8 mouse cellular contexts compared by ENCODE assay signal in the genomic region with DNA sequence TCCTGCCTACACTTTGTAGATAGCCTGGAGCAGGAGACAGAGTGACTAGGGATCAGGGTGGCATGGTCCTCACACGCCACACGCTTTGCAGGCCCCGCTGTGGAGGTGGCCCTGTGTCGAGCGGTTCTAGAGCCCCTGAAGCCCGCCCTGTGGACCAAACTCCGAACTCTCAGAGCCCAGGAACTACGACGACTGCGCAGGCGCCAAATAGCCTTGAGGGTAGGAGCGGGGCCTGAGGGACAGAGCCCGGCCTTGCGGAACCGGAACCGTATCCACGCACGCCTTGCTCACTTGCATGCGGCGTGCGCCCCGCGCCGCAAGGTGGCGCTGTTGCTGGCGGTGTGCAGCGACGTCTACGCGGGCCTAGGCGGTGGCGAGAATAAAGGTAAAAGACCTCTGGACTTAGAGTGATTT. TPM values are rescaled to one million over a fixed set of nuclear protein-coding genes. Genes with fewer than 3 reads are reported as not detected.
DNase-seq lines count a peak whose midpoint lies in the region; ATAC-seq and TF ChIP-seq lines count a peak whose summit lies in the region.

No protein-coding gene starts in this region.

- H3K9ac ChIP-seq in hindbrain, embryonic 13.5 days: peak overlapping the region; percentile 53

- in situ Hi-C loops in Patski (cut with MboI; ENCODE audit: low pct_unique_long_range_greater_than_20kb): loop anchor here (5.0 kb wide), 1 partner anchor 71 kb away; no protein-coding TSS in a partner anchor

- ATAC-seq in Patski: no peak
- ATAC-seq in hindbrain, embryonic 13.5 days (ENCODE audit: low FRiP score): peak; percentile 60

- intact Hi-C loops in left cerebral cortex, postnatal 10 days (cut with DNase I): loop anchor here (5.0 kb wide), 1 partner anchor 71 kb away; no protein-coding TSS in a partner anchor

- no peaks in the 10 kb centered on the region for H3K27me3 ChIP-seq in Patski
- H3K27me3 ChIP-seq in hindbrain, embryonic 13.5 days: no peaks in the 10 kb centered on the region
- no peaks in the 10 kb centered on the region for H3K27me3 ChIP-seq in megakaryocyte, embryonic 14.5 days (replicated peaks)

- TF ChIP-seq CTCF in Patski (IDR thresholded peaks at IDR 0.05): peak; percentile 99

- WGBS in hindbrain, embryonic 13.5 days: 13% methylated on average over 32 of the region's 32 CpGs

- H3K4me3 ChIP-seq in hindbrain, embryonic 13.5 days: peak overlapping the region; percentile 9; the same call in 1 of the 2 replicates
- peak overlapping the region; percentile 89 for H3K4me3 ChIP-seq in megakaryocyte, embryonic 14.5 days (replicated peaks)

- H3K27ac ChIP-seq in hindbrain, embryonic 13.5 days: no peak overlapping the region; the same call in 1 of the 2 replicates

- CTCF ChIA-PET in Patski (lab: Charles Lee): interaction anchor here (0.7 to 5.3 kb wide), 5 partner anchors 12 to 71 kb away, joined by 3 to 43 read pairs (median 3); no protein-coding TSS in a partner anchor

- POLR2A ChIA-PET in Patski (lab: Charles Lee): interaction anchor here (1.0 to 1.4 kb wide), 2 partner anchors 13 to 25 kb away, joined by 5 to 9 read pairs; no protein-coding TSS in a partner anchor

- H3K9me3 ChIP-seq in hindbrain, embryonic 13.5 days: no peaks in the 10 kb centered on the region
- H3K9me3 ChIP-seq in megakaryocyte, embryonic 14.5 days: no peaks in the 10 kb centered on the region

- DNase-seq in Patski (ENCODE audit: low read depth, low spot score): no peak
- peak; percentile 87 for DNase-seq in cerebellum, adult 9-11 months
- peak; percentile 64 to 72 for DNase-seq in frontal cortex, postnatal 25 days (ENCODE audit: low spot score in 2 of 2)
- DNase-seq in left cerebral cortex, postnatal 10 days (ENCODE audit: extremely low spot score in 1 of 2, low spot score in 2 of 2): peak; percentile 58 to 89
- DNase-seq in right cerebral cortex, adult 18-20 months: peak; percentile 82
- peak; percentile 85 for DNase-seq in urinary bladder, postnatal 25 days (ENCODE audit: low spot score)

- no peaks in the 10 kb centered on the region for H3K36me3 ChIP-seq in hindbrain, embryonic 13.5 days
- H3K36me3 ChIP-seq in megakaryocyte, embryonic 14.5 days (replicated peaks; ENCODE audit: low read length): peaks cover 31% of the 10 kb centered on the region

- peak overlapping the region; percentile 45 for H3K4me2 ChIP-seq in hindbrain, embryonic 13.5 days

- H3K4me1 ChIP-seq in hindbrain, embryonic 13.5 days (replicated peaks): peaks cover 8% of the 10 kb centered on the region
- H3K4me1 ChIP-seq in megakaryocyte, embryonic 14.5 days: peaks cover 83% of the 10 kb centered on the region

RNA-seq across cellular contexts. Expression of a gene that starts 7.8 kb away (rescaled TPM):
- 2.6 TPM for polyA plus RNA-seq in Patski (2021)
- polyA plus RNA-seq in hindbrain, embryonic 13.5 days (2015; fragmentation: Nextera tagmentation; extraction: Ambion mirVana): 2.7 and 2.8 TPM in 2 replicates
- 1 to 10 TPM in 1 of 2 experiments, under 1 TPM in 1; 0.83 to 3.5 TPM for total RNA-seq in left cerebral cortex, postnatal 10 days (2021)
- 30.8 and 66.7 TPM in 2 replicates for polyA plus RNA-seq in megakaryocyte, embryonic 14.5 days (2012; ENCODE audit: insufficient read depth, low replicate concordance)

RNA-seq across cellular contexts. Expression of a gene that starts 11.8 kb away (rescaled TPM):
- polyA plus RNA-seq in Patski (2021): 309 TPM
- polyA plus RNA-seq in hindbrain, embryonic 13.5 days (2015; fragmentation: Nextera tagmentation; extraction: Ambion mirVana): 200 and 202 TPM in 2 replicates
- total RNA-seq in left cerebral cortex, postnatal 10 days (2021): 100 to 1,000 TPM; 459 to 475 TPM
- polyA plus RNA-seq in megakaryocyte, embryonic 14.5 days (2012; ENCODE audit: insufficient read depth, low replicate concordance): 226 and 241 TPM in 2 replicates

RNA-seq across cellular contexts. Expression of a gene that starts 28.4 kb away (rescaled TPM):
- polyA plus RNA-seq in Patski (2021): 208 TPM
- 81.8 and 87.5 TPM in 2 replicates for polyA plus RNA-seq in hindbrain, embryonic 13.5 days (2015; fragmentation: Nextera tagmentation; extraction: Ambion mirVana)
- 10 to 100 TPM; 40.8 to 43.3 TPM for total RNA-seq in left cerebral cortex, postnatal 10 days (2021)
- polyA plus RNA-seq in megakaryocyte, embryonic 14.5 days (2012; ENCODE audit: insufficient read depth, low replicate concordance): 12.0 and 64.8 TPM in 2 replicates

RNA-seq across cellular contexts. Expression of a gene that starts 29.3 kb away (rescaled TPM):
- 37.2 TPM for polyA plus RNA-seq in Patski (2021)
- polyA plus RNA-seq in hindbrain, embryonic 13.5 days (2015; fragmentation: Nextera tagmentation; extraction: Ambion mirVana): 58.6 and 59.5 TPM in 2 replicates
- total RNA-seq in left cerebral cortex, postnatal 10 days (2021): 10 to 100 TPM; 34.7 to 39.6 TPM
- 239 and 363 TPM in 2 replicates for polyA plus RNA-seq in megakaryocyte, embryonic 14.5 days (2012; ENCODE audit: insufficient read depth, low replicate concordance)

RNA-seq across cellular contexts. Expression of a gene that starts 30.0 kb away (rescaled TPM):
- 103 TPM for polyA plus RNA-seq in Patski (2021)
- polyA plus RNA-seq in hindbrain, embryonic 13.5 days (2015; fragmentation: Nextera tagmentation; extraction: Ambion mirVana): 105 and 111 TPM in 2 replicates
- 100 to 1,000 TPM; 131 to 154 TPM for total RNA-seq in left cerebral cortex, postnatal 10 days (2021)
- polyA plus RNA-seq in megakaryocyte, embryonic 14.5 days (2012; ENCODE audit: insufficient read depth, low replicate concordance): 230 and 254 TPM in 2 replicates
